Mouse (Mus musculus): ENCODE measurements at regions not wholly inside any gene's neighbourhood (a gene's known extent, or its start where the extent isn't known, plus 50 kb on each side); places are given as distances from the start of the nearest gene placed in this dataset.

GRCm38 (mm10) chr1:111754263-111754857 lies 110.4 kb downstream of the Dsel start:
- intact Hi-C loops (cut with DNase I): no loop called here
- peak; percentile 3 for DNase-seq
